Mouse (Mus musculus): Measurements from ENCODE around the gene D930048N14Rik.

GRCm38 (mm10) chr11:51673291-51673690 is 22.5 kb downstream of the D930048N14Rik start:
- TF ChIP-seq CTCF (conservative IDR thresholded peaks at IDR 0.05; ENCODE audit: low read length) (no peak), POU5F1 (IDR thresholded peaks at IDR 0.05; ENCODE audit: borderline replicate concordance, low read length) (no peak), NANOG (IDR thresholded peaks at IDR 0.05; ENCODE audit: borderline replicate concordance, low read length) (no peak)
